Mouse (Mus musculus) MEL (cell line): ENCODE results near the gene Lefty1. TPM values are rescaled to one million over a fixed set of nuclear protein-coding genes. Genes with fewer than 3 reads are reported as not detected.

Experiments used
- DNase-seq: peaks from one replicate; pipeline ENCODE4 v3.0.0; 2011; ENCODE audit warnings: low read depth, low spot score
- H3K27ac ChIP-seq: 2 replicates; pipeline ENCODE4 v1.5.1; 2012; ENCODE audit warnings: low read depth, mild to moderate bottlenecking, control low read depth, low read length, moderate library complexity; ENCODE audit not compliant: control insufficient read depth
- H3K27me3 ChIP-seq, 2 experiments: fragments of 150-350 bp in 1 of 2; sonication (generic) in 1 of 2; 2 replicates each; pipeline ENCODE4 v1.6.1; 2012; ENCODE audit warnings: low read length in 2 of 2, mild to moderate bottlenecking in 2 of 2, improper control_type of control experiment in 1 of 2, moderate library complexity in 1 of 2; ENCODE audit not compliant: insufficient read depth in 2 of 2, control insufficient read depth in 1 of 2
- H3K36me3 ChIP-seq, 2 experiments: 2 replicates each; pipeline ENCODE4 v1.6.1; 2012 to 2014; ENCODE audit warnings: low read length in 2 of 2, improper control_type of control experiment in 1 of 2, inconsistent platforms in 1 of 2, mild to moderate bottlenecking in 1 of 2; ENCODE audit not compliant: insufficient read depth in 2 of 2, control insufficient read depth in 1 of 2
- H3K4me1 ChIP-seq, 2 experiments: fragments of 150-350 bp in 1 of 2; sonication (generic) in 1 of 2; 2 replicates each; pipeline ENCODE4 v1.6.1; 2012; ENCODE audit warnings: low read length in 2 of 2, improper control_type of control experiment in 1 of 2, mild to moderate bottlenecking in 1 of 2; ENCODE audit not compliant: insufficient read depth in 2 of 2, control insufficient read depth in 1 of 2
- H3K4me3 ChIP-seq, 2 experiments: fragments of 150-350 bp in 1 of 2; sonication (generic) in 1 of 2; 2 replicates each; pipeline ENCODE4 v1.5.1; 2012; ENCODE audit warnings: low read depth in 2 of 2, low read length in 2 of 2, mild to moderate bottlenecking in 2 of 2, moderate library complexity in 2 of 2, control low read depth in 1 of 2, improper control_type of control experiment in 1 of 2; ENCODE audit not compliant: control insufficient read depth in 1 of 2, insufficient read depth in 1 of 2
- H3K79me2 ChIP-seq: 2 replicates; pipeline ENCODE4 v1.6.1; 2012; ENCODE audit warnings: mild to moderate bottlenecking, low read length, moderate library complexity; ENCODE audit not compliant: control insufficient read depth, poor library complexity, insufficient read depth
- H3K9ac ChIP-seq: 2 replicates; pipeline ENCODE4 v1.6.1; 2012; ENCODE audit warnings: low read depth, mild to moderate bottlenecking, control low read depth, low read length, moderate library complexity; ENCODE audit not compliant: control insufficient read depth, poor library complexity, severe bottlenecking
- H3K9me3 ChIP-seq: fragments of 150-350 bp; sonication (generic); replicated peaks from 2 replicates; pipeline ENCODE4 v1.6.1; 2012; ENCODE audit warnings: mild to moderate bottlenecking, low read length, improper control_type of control experiment, moderate library complexity; ENCODE audit not compliant: insufficient read depth
- BHLHE40 ChIP-seq: IDR thresholded peaks from 2 replicates; pipeline ENCODE4 v1.6.1; 2012; ENCODE audit warnings: low read depth, mild to moderate bottlenecking, inconsistent platforms, low read length, improper control_type of control experiment, borderline replicate concordance
- ELF1 ChIP-seq: IDR thresholded peaks from 2 replicates; pipeline ENCODE4 v1.6.1; 2014; ENCODE audit warnings: low read depth, mild to moderate bottlenecking, inconsistent platforms, low read length, improper control_type of control experiment, moderate library complexity
- EP300 ChIP-seq, 2 experiments: IDR thresholded peaks; 2 replicates each; pipeline ENCODE4 v1.6.1; 2011; ENCODE audit warnings: improper control_type of control experiment in 2 of 2, low read length in 2 of 2, low read depth in 1 of 2, mild to moderate bottlenecking in 1 of 2
- GABPA ChIP-seq: IDR thresholded peaks from 2 replicates; pipeline ENCODE4 v1.6.1; 2012; ENCODE audit warnings: low read depth, mild to moderate bottlenecking, inconsistent platforms, low read length, improper control_type of control experiment, moderate library complexity
- JUND ChIP-seq: IDR thresholded peaks from 2 replicates; pipeline ENCODE4 v1.6.1; 2011; ENCODE audit warnings: low read depth, mild to moderate bottlenecking, improper control_type of control experiment, low read length
- MEF2A ChIP-seq: IDR thresholded peaks from 2 replicates; pipeline ENCODE4 v1.6.1; 2014; ENCODE audit warnings: low read depth, mild to moderate bottlenecking, inconsistent platforms, low read length, improper control_type of control experiment; ENCODE audit not compliant: poor library complexity, insufficient replicate concordance, severe bottlenecking; ENCODE audit errors: extremely low read depth
- MYB ChIP-seq: IDR thresholded peaks from 2 replicates; pipeline ENCODE4 v1.6.1; 2011; ENCODE audit warnings: mild to moderate bottlenecking, low read depth, low read length, improper control_type of control experiment
- POLR2A ChIP-seq, 2 experiments: IDR thresholded peaks; 2 replicates each; pipeline ENCODE4 v1.6.1; 2011 to 2012; ENCODE audit warnings: low read length in 2 of 2, mild to moderate bottlenecking in 2 of 2, control low read depth in 1 of 2, improper control_type of control experiment in 1 of 2, low read depth in 1 of 2, moderate library complexity in 1 of 2; ENCODE audit not compliant: control insufficient read depth in 1 of 2, insufficient read depth in 1 of 2, poor library complexity in 1 of 2
- POLR2AphosphoS2 ChIP-seq: IDR thresholded peaks from 2 replicates; pipeline ENCODE4 v1.6.1; 2011; ENCODE audit warnings: low read length, improper control_type of control experiment
- RCOR1 ChIP-seq: IDR thresholded peaks from 2 replicates; pipeline ENCODE4 v1.6.1; 2012; ENCODE audit warnings: low read depth, mild to moderate bottlenecking, inconsistent platforms, low read length, improper control_type of control experiment
- SIN3A ChIP-seq: IDR thresholded peaks from 2 replicates; pipeline ENCODE4 v1.6.1; 2012; ENCODE audit warnings: low read length, improper control_type of control experiment, inconsistent platforms
- TCF12 ChIP-seq: IDR thresholded peaks from 2 replicates; pipeline ENCODE4 v1.6.1; 2014; ENCODE audit warnings: low read depth, mild to moderate bottlenecking, inconsistent platforms, low read length, improper control_type of control experiment, moderate library complexity
- ZNF384 ChIP-seq: IDR thresholded peaks from 2 replicates; pipeline ENCODE4 v1.6.1; 2012; ENCODE audit warnings: low read depth, mild to moderate bottlenecking, inconsistent platforms, low read length, improper control_type of control experiment
- polyA plus RNA-seq, 2 experiments: library from polyadenylated mRNA; stranded (reverse) in 1 of 2; unstranded in 1 of 2; fragments of >175 nt in 1 of 2; fragments of >200 nt in 1 of 2; gene quantifications; 2 replicates each; pipeline versions ENCODE4 v1.2.1 to v1.2.4; 2012; ENCODE audit warnings: low replicate concordance in 2 of 2, low read depth in 1 of 2; ENCODE audit not compliant: insufficient read length in 2 of 2, insufficient read depth in 1 of 2, missing spikeins in 1 of 2
- total RNA-seq: library from RNA; depleted of rRNA; stranded (reverse); fragments of 300-350 nt; gene quantifications from 2 replicates; pipeline ENCODE4 v1.2.3, GENCODE M21; 2012

The Lefty1 gene
- total and polyA plus RNA-seq, 3 experiments, result 5.1 to 6.4 TPM; not detected in 1

DNA sequence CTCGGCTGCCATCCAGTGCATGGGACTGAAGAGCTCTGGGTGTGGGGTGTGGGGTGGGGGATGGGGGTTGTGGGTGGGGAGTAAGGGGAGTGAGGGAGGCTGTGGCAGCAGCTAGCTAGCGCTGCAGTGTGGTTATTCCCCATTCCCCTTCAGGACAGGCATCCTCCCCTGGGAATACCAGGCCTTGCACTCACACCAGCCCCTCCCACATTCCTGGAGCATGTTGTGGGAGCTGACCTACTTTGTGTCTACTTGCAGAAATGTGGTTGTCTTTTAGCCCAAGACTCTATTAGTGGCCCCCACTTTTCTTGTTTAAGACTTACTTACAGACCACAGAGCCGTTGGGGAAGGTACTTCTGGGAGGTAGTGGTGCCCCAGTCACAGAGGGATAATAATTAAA, 31.7 kb downstream of the Lefty1 start:
- Histone ChIP-seq H3K36me3 (no peaks in the 10 kb centered on the region), H3K27me3 (no peaks in the 10 kb centered on the region), H3K79me2 (no peaks in the 10 kb centered on the region), H3K9ac (no peak overlapping the region), H3K27ac (no peak overlapping the region), H3K4me1 (no peaks in the 10 kb centered on the region), H3K9me3 (no peaks in the 10 kb centered on the region), H3K4me3 (no peak overlapping the region)
- no peak for TF ChIP-seq RCOR1
- DNase-seq, result no peak

GRCm38 (mm10) chr1:180967261-180967660, 32.4 kb downstream of the Lefty1 start:
- Histone ChIP-seq H3K27me3 (no peaks in the 10 kb centered on the region), H3K4me1 (no peaks in the 10 kb centered on the region), H3K36me3 (no peaks in the 10 kb centered on the region), H3K27ac (no peak overlapping the region), H3K79me2 (no peaks in the 10 kb centered on the region), H3K9me3 (no peaks in the 10 kb centered on the region), H3K4me3 (no peak overlapping the region), H3K9ac (no peak overlapping the region)
- no peak for TF ChIP-seq EP300 (IDR thresholded peaks at IDR 0.05; ENCODE audit: low read depth in 1 of 2, low read length in 2 of 2)
- no peak for TF ChIP-seq POLR2A (IDR thresholded peaks at IDR 0.05; ENCODE audit: control insufficient read depth in 1 of 2, insufficient read depth in 1 of 2, low read depth in 1 of 2, low read length in 2 of 2, poor library complexity in 1 of 2)
- TF ChIP-seq BHLHE40, result no peak
- no peak for TF ChIP-seq MYB
- no peak for TF ChIP-seq ZNF384
- no peak for TF ChIP-seq SIN3A
- TF ChIP-seq POLR2AphosphoS2, result no peak
- no peak for TF ChIP-seq RCOR1
- no peak for TF ChIP-seq MEF2A
- no peak for TF ChIP-seq ELF1
- DNase-seq, result no peak

GRCm38 (mm10) chr1:180972941-180973340, 38.1 kb downstream of the Lefty1 start:
- Histone ChIP-seq H3K27me3 (no peaks in the 10 kb centered on the region), H3K4me1 (no peaks in the 10 kb centered on the region)
- TF ChIP-seq GABPA (no peak), SIN3A (no peak), POLR2AphosphoS2 (no peak), BHLHE40 (no peak), TCF12 (no peak), JUND (no peak)
- TF ChIP-seq, all 39 proteins: peak for 0
- H3K9me3 ChIP-seq, result no peaks in the 10 kb centered on the region
- no peaks in the 10 kb centered on the region for H3K79me2 ChIP-seq
- H3K36me3 ChIP-seq, result no peaks in the 10 kb centered on the region
- DNase-seq, result no peak
- H3K27ac ChIP-seq, result no peak overlapping the region
- H3K9ac ChIP-seq, result no peak overlapping the region
- no peak overlapping the region for H3K4me3 ChIP-seq
